Mouse (Mus musculus) spleen, adult 2 months (tissue): Measurements from ENCODE around the gene Gmds.

Experiments
- CTCF ChIP-seq: fragments of 200-500 bp; IDR thresholded peaks from 2 replicates; pipeline ENCODE4 v1.5.1; 2011; ENCODE audit warnings: mild to moderate bottlenecking, inconsistent platforms; ENCODE audit not compliant: insufficient read depth, insufficient read length, insufficient replicate concordance; ENCODE audit errors: extremely low read depth
- POLR2A ChIP-seq: fragments of 200-500 bp; IDR thresholded peaks from 2 replicates; pipeline ENCODE4 v1.6.1; 2011; ENCODE audit warnings: low read depth, low read length, inconsistent platforms

- TF ChIP-seq CTCF (no peak), POLR2A (no peak)
Measured at GRCm38 (mm10) chr13:31993391-31993790, 345.1 kb downstream of the Gmds start.
